Mouse (Mus musculus) midbrain, embryonic 13.5 days (tissue): ENCODE measurements around the gene Ccdc58. TPM values are rescaled to one million over a fixed set of nuclear protein-coding genes. Genes with fewer than 3 reads are reported as not detected.
A peak's percentile ranks its signal among the peaks of the same experiment; 100 is the strongest.
"Not testable (repeated sequence)": the region's sequence is repeated elsewhere in the genome, so short reads cannot be mapped to it uniquely, and the experiment has no call there.

Experiments used
- ATAC-seq: fragments of 200-750 bp; cut with Nextera tagmentation; 2 replicates; pipeline ENCODE4 v1.8.0; 2017; ENCODE audit warnings: mild to moderate bottlenecking, moderate TSS enrichment, moderate library complexity
- H3K27ac ChIP-seq: fragments of 300-500 bp; sonication (generic); 2 replicates; pipeline ENCODE4 v1.5.1; 2015; ENCODE audit warnings: inconsistent platforms, mild to moderate bottlenecking, moderate library complexity
- H3K27me3 ChIP-seq: fragments of 300-500 bp; sonication (generic); 2 replicates; pipeline ENCODE4 v1.6.1; 2015; ENCODE audit warnings: mild to moderate bottlenecking, inconsistent platforms
- H3K36me3 ChIP-seq: fragments of 300-500 bp; sonication (generic); 2 replicates; pipeline ENCODE4 v1.6.1; 2015; ENCODE audit warnings: mild to moderate bottlenecking, inconsistent platforms
- H3K4me1 ChIP-seq: fragments of 300-500 bp; sonication (generic); replicated peaks from 2 replicates; pipeline ENCODE4 v1.6.1; 2015; ENCODE audit warnings: inconsistent platforms
- H3K4me2 ChIP-seq: fragments of 300-500 bp; sonication (generic); replicated peaks from 2 replicates; pipeline ENCODE4 v1.6.1; 2015; ENCODE audit warnings: moderate library complexity, mild to moderate bottlenecking, inconsistent platforms
- H3K4me3 ChIP-seq: fragments of 300-500 bp; sonication (generic); replicated peaks from 2 replicates; pipeline ENCODE4 v1.5.1; 2015; ENCODE audit warnings: mild to moderate bottlenecking, inconsistent platforms
- H3K9ac ChIP-seq: fragments of 300-500 bp; sonication (generic); replicated peaks from 2 replicates; pipeline ENCODE4 v1.6.1; 2015; ENCODE audit warnings: mild to moderate bottlenecking, inconsistent platforms
- H3K9me3 ChIP-seq: fragments of 300-500 bp; sonication (generic); 2 replicates; pipeline ENCODE4 v1.6.1; 2016; ENCODE audit warnings: mild to moderate bottlenecking, inconsistent platforms
- WGBS: fragments of 180-500 bp; shearing (Covaris S2); methylation state at CpG from one replicate; pipeline ENCODE4 v1.1.7; 2015; 5-methylcytosine and 5-hydroxymethylcytosine counted together
- polyA plus RNA-seq: library from polyadenylated mRNA; unstranded; fragments of >200 nt; fragmentation: Nextera tagmentation; extraction: Ambion mirVana; gene quantifications from 2 replicates; pipeline ENCODE4 v1.2.1, GENCODE M21; 2015

The Ccdc58 gene
- polyA plus RNA-seq, 1 experiment from 2014 or later = 44.8 TPM

GRCm38 (mm10) chr16:36057933-36058475, 13.5 kb upstream of the Ccdc58 start:
- Histone ChIP-seq H3K9me3 (no peaks in the 10 kb centered on the region), H3K9ac (no peak overlapping the region), H3K27ac (no peak overlapping the region), H3K27me3 (no peaks in the 10 kb centered on the region), H3K4me1 (no peaks in the 10 kb centered on the region), H3K4me3 (no peak overlapping the region), H3K36me3 (0 out of 2 replicates have a peak, but pooled peaks cover 4% of the 10 kb centered on the region), H3K4me2 (no peak overlapping the region)
- 88% methylated on average over 8 of the region's 8 CpGs for WGBS
- ATAC-seq = no peak

- not testable (repeated sequence) for H3K4me3 ChIP-seq, H3K36me3 ChIP-seq
Measured at GRCm38 (mm10) chr16:36062534-36062933, 9.0 kb upstream of the Ccdc58 start.

GRCm38 (mm10) chr16:36063315-36063714, 8.2 kb upstream of the Ccdc58 start:
- H3K27ac ChIP-seq = no peak overlapping the region
- no peaks in the 10 kb centered on the region for H3K36me3 ChIP-seq
- no peak for ATAC-seq
- no peak overlapping the region for H3K9ac ChIP-seq
- H3K27me3 ChIP-seq = no peaks in the 10 kb centered on the region
- H3K4me1 ChIP-seq = peaks cover 6% of the 10 kb centered on the region
- H3K9me3 ChIP-seq = no peaks in the 10 kb centered on the region
- H3K4me2 ChIP-seq = no peak overlapping the region
- H3K4me3 ChIP-seq = no peak overlapping the region
- 80% methylated on average over 2 of the region's 2 CpGs for WGBS

More at GRCm38 (mm10) chr16:36062534-36062933, 9.0 kb upstream of the Ccdc58 start:
- H3K9ac ChIP-seq, H3K27me3 ChIP-seq, H3K4me1 ChIP-seq, H3K4me2 ChIP-seq, H3K9me3 ChIP-seq, ATAC-seq, H3K27ac ChIP-seq: not testable (repeated sequence)
- 90% methylated on average over 1 of the region's 1 CpGs for WGBS

GRCm38 (mm10) chr16:36064904-36065303, 6.6 kb upstream of the Ccdc58 start:
- WGBS = 90% methylated on average over 5 of the region's 5 CpGs
- ATAC-seq = no peak
- peaks cover 21% of the 10 kb centered on the region for H3K4me1 ChIP-seq
- H3K36me3 ChIP-seq = 0 out of 2 replicates have a peak, but pooled peaks cover 3% of the 10 kb centered on the region
- H3K9ac ChIP-seq = no peak overlapping the region
- no peak overlapping the region for H3K27ac ChIP-seq
- no peak overlapping the region for H3K4me2 ChIP-seq
- H3K9me3 ChIP-seq = no peaks in the 10 kb centered on the region
- no peak overlapping the region for H3K4me3 ChIP-seq
- no peaks in the 10 kb centered on the region for H3K27me3 ChIP-seq

GRCm38 (mm10) chr16:36067694-36068093, 3.8 kb upstream of the Ccdc58 start:
- 77% methylated on average over 2 of the region's 2 CpGs for WGBS
- no peak for ATAC-seq
- H3K27me3 ChIP-seq = no peaks in the 10 kb centered on the region
- no peaks in the 10 kb centered on the region for H3K9me3 ChIP-seq
- H3K4me2 ChIP-seq = no peak overlapping the region
- H3K27ac ChIP-seq = no peak overlapping the region
- no peak overlapping the region for H3K4me3 ChIP-seq
- no peak overlapping the region for H3K9ac ChIP-seq
- H3K4me1 ChIP-seq = peaks cover 34% of the 10 kb centered on the region
- 0 out of 2 replicates have a peak, but pooled peaks cover 3% of the 10 kb centered on the region for H3K36me3 ChIP-seq

DNA sequence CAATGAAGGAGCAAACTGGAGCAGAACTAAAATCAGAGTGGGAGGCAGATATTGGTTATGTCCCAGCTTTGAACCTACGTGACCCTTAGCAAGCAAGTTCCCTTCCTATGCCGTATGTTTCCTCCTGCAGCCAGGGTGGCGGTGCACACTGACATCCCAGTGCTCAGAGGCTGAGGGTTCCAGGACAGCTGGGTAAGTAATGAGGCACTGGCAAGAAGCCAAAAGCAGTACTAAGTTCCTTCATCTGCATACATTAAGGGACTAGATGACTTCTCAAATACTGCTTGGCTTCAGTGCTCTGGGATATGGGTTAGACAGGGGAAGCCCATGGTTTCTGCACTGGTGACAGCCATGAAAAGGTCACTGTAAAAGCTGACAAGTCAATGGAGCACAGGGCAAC, 3.1 kb upstream of the Ccdc58 start:
- Histone ChIP-seq H3K36me3 (0 out of 2 replicates have a peak, but pooled peaks cover 3% of the 10 kb centered on the region), H3K27ac (no peak overlapping the region), H3K9me3 (no peaks in the 10 kb centered on the region), H3K4me2 (no peak overlapping the region), H3K4me3 (no peak overlapping the region), H3K4me1 (peaks cover 34% of the 10 kb centered on the region), H3K9ac (no peak overlapping the region), H3K27me3 (no peaks in the 10 kb centered on the region)
- WGBS = 78% methylated on average over 3 of the region's 3 CpGs
- ATAC-seq = no peak

DNA sequence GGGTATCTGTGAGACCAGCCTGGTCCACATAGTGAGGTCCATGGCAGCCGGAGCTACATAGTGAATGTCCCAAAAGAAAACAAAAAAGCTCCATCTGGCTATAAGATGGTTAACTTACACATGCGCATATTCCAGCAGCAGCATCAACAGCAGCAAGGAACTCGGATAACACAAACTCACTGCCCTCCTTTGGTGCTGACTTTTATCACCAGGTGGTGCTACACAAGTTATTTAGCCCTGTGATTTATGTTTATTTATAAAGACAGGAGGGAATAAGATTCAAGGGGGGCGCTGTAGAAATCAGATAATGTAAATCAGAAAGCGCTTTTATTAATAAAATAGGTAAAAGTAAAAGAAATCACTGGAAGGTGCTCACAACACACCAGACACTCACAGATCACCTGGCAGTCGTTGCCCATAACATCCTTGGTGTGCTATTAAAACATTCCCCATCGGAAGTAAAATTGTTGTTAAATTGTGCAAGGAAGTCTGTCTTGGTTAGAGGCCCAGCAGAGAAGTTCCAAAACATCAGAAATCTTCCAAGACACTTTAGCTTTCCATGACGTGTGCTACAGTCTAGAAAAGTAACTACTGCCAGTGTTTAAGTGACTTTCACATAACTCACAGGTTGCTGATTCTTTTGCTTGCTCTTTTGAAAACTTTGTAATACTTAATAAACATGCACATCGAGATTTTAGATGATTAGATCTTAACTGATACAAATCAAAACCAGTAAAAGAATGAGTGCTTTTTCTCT, 1.5 kb upstream of the Ccdc58 start:
- Histone ChIP-seq H3K27me3 (no peaks in the 10 kb centered on the region), H3K9ac (no peak overlapping the region), H3K4me3 (peak overlapping the region; percentile 62), H3K27ac (no peak overlapping the region), H3K4me2 (peak overlapping the region; percentile 79), H3K36me3 (0 out of 2 replicates have a peak, but pooled peaks cover 3% of the 10 kb centered on the region), H3K4me1 (peaks cover 34% of the 10 kb centered on the region), H3K9me3 (no peaks in the 10 kb centered on the region)
- no peak for ATAC-seq
- WGBS = 39% methylated on average over 9 of the region's 9 CpGs

- Histone ChIP-seq H3K4me1 (peaks cover 34% of the 10 kb centered on the region), H3K4me3 (peak overlapping the region; percentile 62), H3K27me3 (no peaks in the 10 kb centered on the region), H3K36me3 (0 out of 2 replicates have a peak, but pooled peaks cover 3% of the 10 kb centered on the region), H3K4me2 (peak overlapping the region; percentile 79), H3K9me3 (no peaks in the 10 kb centered on the region), H3K9ac (peak overlapping the region; percentile 84), H3K27ac (peak overlapping the region; percentile 98)
- no peak for ATAC-seq
- under 1% methylated on average over 16 of the region's 16 CpGs for WGBS
Measured at GRCm38 (mm10) chr16:36071071-36071449, 425 bp upstream of the Ccdc58 start.

GRCm38 (mm10) chr16:36072410-36073011, 1.0 kb downstream of the Ccdc58 start:
- H3K27me3 ChIP-seq = no peaks in the 10 kb centered on the region
- H3K4me2 ChIP-seq = peak overlapping the region; percentile 79
- ATAC-seq = no peak
- H3K9me3 ChIP-seq = no peaks in the 10 kb centered on the region
- 31% methylated on average over 8 of the region's 8 CpGs for WGBS
- H3K36me3 ChIP-seq = 0 out of 2 replicates have a peak, but pooled peaks cover 3% of the 10 kb centered on the region
- H3K27ac ChIP-seq = peak overlapping the region; percentile 98; the same call in 1 of the 2 replicates
- peak overlapping the region; percentile 62 for H3K4me3 ChIP-seq
- H3K4me1 ChIP-seq = peaks cover 34% of the 10 kb centered on the region
- peak overlapping the region; percentile 84 for H3K9ac ChIP-seq

DNA sequence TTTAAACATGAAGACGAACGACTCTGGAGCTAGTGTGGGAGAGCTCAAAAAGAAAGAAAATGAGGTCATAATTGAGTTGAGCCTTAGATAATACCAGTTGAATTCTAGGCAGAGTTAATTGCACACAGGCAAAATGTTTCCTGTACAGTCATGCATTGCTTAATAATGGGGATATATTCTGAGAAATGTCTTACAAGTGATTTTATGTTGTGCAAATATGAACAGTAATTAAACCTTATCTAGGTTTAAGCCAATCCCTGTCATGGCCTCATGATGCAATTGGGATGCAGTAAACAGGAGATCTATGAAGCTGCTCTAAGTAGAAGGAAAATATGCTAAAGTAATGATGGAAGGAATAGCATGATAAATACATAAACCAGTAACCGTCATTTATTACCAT, 3.3 kb downstream of the Ccdc58 start:
- no peak for ATAC-seq
- WGBS = 94% methylated on average over 3 of the region's 3 CpGs
- H3K9ac ChIP-seq = no peak overlapping the region

GRCm38 (mm10) chr16:36079916-36080315, 8.4 kb downstream of the Ccdc58 start:
- H3K27me3 ChIP-seq = no peaks in the 10 kb centered on the region
- no peak overlapping the region for H3K27ac ChIP-seq
- H3K4me2 ChIP-seq = no peak overlapping the region
- no peak overlapping the region for H3K9ac ChIP-seq
- whole genome bisulfite sequencing = over 99% methylated on average over 3 of the region's 3 CpGs
- no peak overlapping the region for H3K4me3 ChIP-seq
- H3K4me1 ChIP-seq = no peaks in the 10 kb centered on the region
- H3K9me3 ChIP-seq = no peaks in the 10 kb centered on the region
- ATAC-seq = no peak
- 0 out of 2 replicates have a peak, but pooled peaks cover 12% of the 10 kb centered on the region for H3K36me3 ChIP-seq

More for the DNA sequence above, 3.3 kb downstream of the Ccdc58 start:
- no peaks in the 10 kb centered on the region for H3K27me3 ChIP-seq
- H3K4me2 ChIP-seq = no peak overlapping the region
- H3K4me1 ChIP-seq = peaks cover 15% of the 10 kb centered on the region
- H3K9me3 ChIP-seq = no peaks in the 10 kb centered on the region
- no peaks in the 10 kb centered on the region for H3K36me3 ChIP-seq
- H3K4me3 ChIP-seq = no peak overlapping the region
- no peak overlapping the region for H3K27ac ChIP-seq

- Histone ChIP-seq H3K9ac (no peak overlapping the region), H3K27ac (no peak overlapping the region), H3K27me3 (no peaks in the 10 kb centered on the region), H3K4me1 (no peaks in the 10 kb centered on the region), H3K9me3 (no peaks in the 10 kb centered on the region), H3K4me3 (no peak overlapping the region), H3K36me3 (peaks cover 48% of the 10 kb centered on the region), H3K4me2 (no peak overlapping the region)
- no peak for ATAC-seq
- 92% methylated on average over 4 of the region's 4 CpGs for whole genome bisulfite sequencing
Measured at GRCm38 (mm10) chr16:36087846-36088245, 16.4 kb downstream of the Ccdc58 start.
